Mouse (Mus musculus): ENCODE data around the gene Trim45.

Gene Trim45

DNA sequence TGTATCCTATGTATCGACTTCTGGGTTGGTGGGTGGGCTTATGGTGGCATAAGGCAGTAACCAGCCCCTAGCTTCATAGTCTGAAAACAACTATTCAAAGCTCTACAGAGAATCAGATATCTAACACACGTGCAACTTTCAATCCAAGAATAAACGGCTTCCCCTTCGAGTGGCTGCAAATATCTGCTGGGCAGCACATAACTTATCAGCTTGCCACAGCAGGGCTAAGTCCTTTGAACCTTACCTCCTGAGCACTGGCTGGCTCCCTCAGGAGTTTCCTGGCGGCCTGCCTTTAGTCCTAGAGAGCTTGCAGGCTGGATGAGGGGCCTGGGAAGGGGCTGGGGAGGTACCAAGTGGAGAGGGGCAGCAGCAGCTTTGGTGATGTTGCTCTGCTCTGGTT lies 39.0 kb downstream of the Trim45 start:
- H3K27me3 ChIP-seq (ENCODE audit: control insufficient read depth, insufficient read depth, low read length, poor library complexity, severe bottlenecking) = no peaks in the 10 kb centered on the region
- H3K36me3 ChIP-seq (ENCODE audit: control insufficient read depth, insufficient read depth, low read length, poor library complexity, severe bottlenecking) = peaks cover 8% of the 10 kb centered on the region
- no peak for DNase-seq (ENCODE audit: low read depth, low spot score)

DNA sequence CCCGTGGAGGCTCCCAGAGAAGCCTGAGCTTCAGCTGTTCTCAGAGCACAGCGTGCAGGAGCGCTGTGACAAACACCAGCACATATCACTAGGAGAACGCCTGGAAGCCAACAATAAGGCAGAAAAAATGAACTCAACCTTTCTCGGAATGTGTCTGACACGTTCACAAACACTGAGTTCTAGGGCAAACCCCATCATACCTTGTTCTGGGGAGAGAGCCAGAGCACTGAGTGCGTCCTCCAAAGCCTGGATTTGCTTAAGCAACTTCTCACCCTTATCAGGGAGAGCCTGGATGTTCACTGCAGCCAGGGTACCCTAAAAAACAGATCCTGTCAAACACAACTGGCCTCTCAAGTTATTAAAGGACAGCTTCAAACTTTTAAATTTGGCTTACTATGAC lies 39.5 kb downstream of the Trim45 start:
- no peak for DNase-seq (ENCODE audit: low read depth, low spot score)

GRCm38 (mm10) chr3:100963849-100964542 lies 42.0 kb downstream of the Trim45 start:
- H3K27me3 ChIP-seq (ENCODE audit: control insufficient read depth, insufficient read depth, low read length, poor library complexity, severe bottlenecking) = no peaks in the 10 kb centered on the region
- peak; percentile 46 for DNase-seq (ENCODE audit: low read depth, low spot score)
- peaks cover 3% of the 10 kb centered on the region; the same call in 1 of the 2 replicates for H3K36me3 ChIP-seq (ENCODE audit: control insufficient read depth, insufficient read depth, low read length, poor library complexity, severe bottlenecking)

More for the DNA sequence above, 39.5 kb downstream of the Trim45 start:
- H3K27me3 ChIP-seq (ENCODE audit: control insufficient read depth, insufficient read depth, low read length, poor library complexity, severe bottlenecking) = no peaks in the 10 kb centered on the region
- H3K36me3 ChIP-seq (ENCODE audit: control insufficient read depth, insufficient read depth, low read length, poor library complexity, severe bottlenecking) = peaks cover 8% of the 10 kb centered on the region

- Histone ChIP-seq H3K27me3 (ENCODE audit: control insufficient read depth, insufficient read depth, low read length, poor library complexity, severe bottlenecking) (no peaks in the 10 kb centered on the region), H3K36me3 (ENCODE audit: control insufficient read depth, insufficient read depth, low read length, poor library complexity, severe bottlenecking) (no peaks in the 10 kb centered on the region)
- peak; percentile 92 for DNase-seq (ENCODE audit: low read depth, low spot score)
Observed at GRCm38 (mm10) chr3:100969176-100969917, 47.3 kb downstream of the Trim45 start, which contains the start of gene Ttf2. Ttf2 (minus strand) TSS chr3:100969663.

DNA sequence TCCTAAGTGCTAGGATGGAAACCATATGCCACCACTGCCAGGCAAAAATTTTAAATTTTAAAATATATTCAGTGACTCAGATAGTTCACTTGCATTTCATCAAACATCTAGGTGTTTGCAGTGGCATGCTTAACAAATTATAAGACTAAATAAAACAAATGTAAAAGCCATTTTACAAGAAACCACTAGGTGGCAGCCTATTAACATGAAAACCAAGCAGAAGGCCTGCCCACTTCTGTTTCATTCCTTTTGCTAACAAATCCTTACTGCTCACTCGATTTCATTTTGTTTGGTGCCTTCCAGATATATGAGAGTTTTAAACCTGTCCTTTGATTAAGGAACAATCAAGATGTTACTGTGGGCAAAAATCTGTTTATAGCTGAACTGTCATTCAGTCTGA lies 51.9 kb downstream of the Trim45 start:
- Histone ChIP-seq H3K27me3 (ENCODE audit: control insufficient read depth, insufficient read depth, low read length, poor library complexity, severe bottlenecking) (no peaks in the 10 kb centered on the region), H3K36me3 (ENCODE audit: control insufficient read depth, insufficient read depth, low read length, poor library complexity, severe bottlenecking) (no peaks in the 10 kb centered on the region)
- DNase-seq (ENCODE audit: low read depth, low spot score) = peak; percentile 72

DNA sequence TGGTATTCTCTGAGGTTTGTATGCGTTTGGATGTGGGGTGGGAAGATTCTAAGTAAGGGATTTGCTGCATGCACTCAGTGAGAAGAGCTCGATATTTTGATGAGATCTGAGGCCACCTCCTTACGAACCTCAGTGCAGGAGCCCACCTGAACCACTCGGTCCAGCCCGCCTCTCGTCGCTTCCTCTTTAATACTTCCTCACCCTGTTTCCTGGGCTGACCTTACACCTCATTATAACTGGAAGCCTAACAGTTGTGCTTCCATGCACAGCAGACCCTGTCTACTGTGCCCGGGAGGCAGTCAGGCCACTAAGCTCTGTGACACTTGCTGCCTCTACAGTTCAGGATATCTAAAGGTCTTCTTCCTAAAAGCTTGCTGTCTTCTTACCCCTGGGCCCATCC lies 57.3 kb downstream of the Trim45 start:
- Histone ChIP-seq H3K27me3 (ENCODE audit: control insufficient read depth, insufficient read depth, low read length, poor library complexity, severe bottlenecking) (no peaks in the 10 kb centered on the region), H3K36me3 (ENCODE audit: control insufficient read depth, insufficient read depth, low read length, poor library complexity, severe bottlenecking) (no peaks in the 10 kb centered on the region)
- peak; percentile 39 for DNase-seq (ENCODE audit: low read depth, low spot score)
